Mouse (Mus musculus) lung, embryonic 14.5 days (tissue): ENCODE results near the gene Armh4. TPM values are rescaled to one million over a fixed set of nuclear protein-coding genes. Genes with fewer than 3 reads are reported as not detected.
A peak's percentile ranks its signal among the peaks of the same experiment; 100 is the strongest.

Source experiments
- ATAC-seq: fragments of 200-750 bp; cut with Nextera tagmentation; 2 replicates; pipeline ENCODE4 v1.8.0; 2017; ENCODE audit warnings: mild to moderate bottlenecking, moderate TSS enrichment, moderate library complexity; ENCODE audit not compliant: insufficient read depth
- DNase-seq: peaks from one replicate; pipeline ENCODE4 v3.0.0-alpha.2; 2015
- H3K27ac ChIP-seq: fragments of 300-500 bp; sonication (generic); 2 replicates; pipeline ENCODE4 v1.5.1; 2014; ENCODE audit warnings: low read depth, mild to moderate bottlenecking, moderate library complexity
- H3K27me3 ChIP-seq: fragments of 300-500 bp; sonication (generic); 2 replicates; pipeline ENCODE4 v1.6.1; 2014; ENCODE audit warnings: low read length, control low read depth; ENCODE audit not compliant: insufficient read depth
- H3K36me3 ChIP-seq: fragments of 300-500 bp; sonication (generic); 2 replicates; pipeline ENCODE4 v1.6.1; 2014; ENCODE audit warnings: control low read depth; ENCODE audit not compliant: insufficient read depth
- H3K4me1 ChIP-seq: fragments of 300-500 bp; sonication (generic); 2 replicates; pipeline ENCODE4 v1.6.1; 2014; ENCODE audit warnings: antibody characterized with exemption, control low read depth; ENCODE audit not compliant: insufficient read depth
- H3K4me2 ChIP-seq: fragments of 300-500 bp; sonication (generic); 2 replicates; pipeline ENCODE4 v1.6.1; 2014; ENCODE audit warnings: mild to moderate bottlenecking
- H3K4me3 ChIP-seq: fragments of 300-500 bp; sonication (generic); 2 replicates; pipeline ENCODE4 v1.5.1; 2014; ENCODE audit warnings: low read depth, low read length
- H3K9ac ChIP-seq: fragments of 300-500 bp; sonication (generic); 2 replicates; pipeline ENCODE4 v1.6.1; 2014
- H3K9me3 ChIP-seq: fragments of 300-500 bp; sonication (generic); 2 replicates; pipeline ENCODE4 v1.6.1; 2016; ENCODE audit warnings: low read depth, low read length, control low read depth
- CTCF ChIP-seq: IDR thresholded peaks from 2 replicates; pipeline ENCODE4 v1.5.1; 2016; ENCODE audit warnings: antibody characterized with exemption, low read depth
- WGBS: fragments of 180-500 bp; shearing (Covaris S2); extraction: QIAGEN DNeasy Blood & Tissue Kit; methylation state at CpG from one replicate; pipeline ENCODE4 v1.1.7; 2014; 5-methylcytosine and 5-hydroxymethylcytosine counted together
- polyA plus RNA-seq: library from polyadenylated mRNA; unstranded; fragments of >200 nt; fragmentation: Nextera tagmentation; extraction: Ambion mirVana; gene quantifications from 2 replicates; pipeline ENCODE4 v1.2.1, GENCODE M21; 2014

The Armh4 gene
- polyA plus RNA-seq, 1 experiment from 2014 or later = 12.0 TPM

- ATAC-seq (no peak), DNase-seq (no peak)
- no peaks in the 10 kb centered on the region for H3K4me1 ChIP-seq
- no peaks in the 10 kb centered on the region for H3K27me3 ChIP-seq
- no peak overlapping the region for H3K4me3 ChIP-seq
- H3K27ac ChIP-seq = no peak overlapping the region
- no peaks in the 10 kb centered on the region for H3K36me3 ChIP-seq
- TF ChIP-seq CTCF = no peak
- no peaks in the 10 kb centered on the region for H3K9me3 ChIP-seq
- 88% methylated on average over 4 of the region's 4 CpGs for WGBS
- no peak overlapping the region for H3K4me2 ChIP-seq
- no peak overlapping the region for H3K9ac ChIP-seq
These were observed 16.6 kb downstream of the Armh4 start for GRCm38 (mm10) chr14:49766601-49767000.

GRCm38 (mm10) chr14:49755845-49756244 lies 27.3 kb downstream of the Armh4 start:
- TF ChIP-seq CTCF = peak; percentile 13; the same call in 1 of the 2 replicates
- Histone ChIP-seq H3K9ac (no peak overlapping the region), H3K27me3 (no peaks in the 10 kb centered on the region), H3K4me2 (no peak overlapping the region), H3K9me3 (no peaks in the 10 kb centered on the region), H3K27ac (no peak overlapping the region), H3K36me3 (no peaks in the 10 kb centered on the region), H3K4me3 (no peak overlapping the region), H3K4me1 (no peaks in the 10 kb centered on the region)
- DNase-seq = peak; percentile 36
- ATAC-seq = no peak
- 87% methylated on average over 1 of the region's 1 CpGs for WGBS

- DNase-seq = no peak
- Histone ChIP-seq H3K9ac (no peak overlapping the region), H3K4me2 (no peak overlapping the region), H3K27ac (no peak overlapping the region), H3K4me1 (no peaks in the 10 kb centered on the region), H3K4me3 (no peak overlapping the region), H3K27me3 (no peaks in the 10 kb centered on the region), H3K9me3 (no peaks in the 10 kb centered on the region), H3K36me3 (no peaks in the 10 kb centered on the region)
- no peak for TF ChIP-seq CTCF
- no peak for ATAC-seq
These were observed 30.6 kb downstream of the Armh4 start for GRCm38 (mm10) chr14:49752614-49753013.

GRCm38 (mm10) chr14:49745874-49746273 lies 37.3 kb downstream of the Armh4 start:
- Histone ChIP-seq H3K4me1 (no peaks in the 10 kb centered on the region), H3K4me3 (no peak overlapping the region), H3K36me3 (no peaks in the 10 kb centered on the region), H3K4me2 (no peak overlapping the region), H3K27me3 (no peaks in the 10 kb centered on the region), H3K9me3 (no peaks in the 10 kb centered on the region), H3K9ac (no peak overlapping the region), H3K27ac (no peak overlapping the region)
- ATAC-seq = no peak
- no peak for DNase-seq
- TF ChIP-seq CTCF = no peak
- WGBS = 86% methylated on average over 1 of the region's 1 CpGs

- no peak for TF ChIP-seq CTCF
- Histone ChIP-seq H3K4me2 (no peak overlapping the region), H3K9me3 (no peaks in the 10 kb centered on the region), H3K4me1 (no peaks in the 10 kb centered on the region), H3K27ac (no peak overlapping the region), H3K9ac (no peak overlapping the region), H3K36me3 (no peaks in the 10 kb centered on the region), H3K27me3 (no peaks in the 10 kb centered on the region), H3K4me3 (no peak overlapping the region)
- DNase-seq (no peak), ATAC-seq (no peak)
- 72% methylated on average over 6 of the region's 6 CpGs for WGBS
These were observed 39.1 kb downstream of the Armh4 start for GRCm38 (mm10) chr14:49743946-49744526.

- 36% methylated on average over 7 of the region's 7 CpGs for WGBS
- no peak overlapping the region for H3K27ac ChIP-seq
These were observed 43.9 kb downstream of the Armh4 start for GRCm38 (mm10) chr14:49739328-49739727.

GRCm38 (mm10) chr14:49738441-49739088 lies 44.6 kb downstream of the Armh4 start:
- Histone ChIP-seq H3K4me1 (no peaks in the 10 kb centered on the region), H3K4me2 (no peak overlapping the region), H3K9me3 (no peaks in the 10 kb centered on the region), H3K27me3 (no peaks in the 10 kb centered on the region), H3K4me3 (no peak overlapping the region), H3K27ac (no peak overlapping the region), H3K9ac (no peak overlapping the region), H3K36me3 (no peaks in the 10 kb centered on the region)
- ATAC-seq (no peak), DNase-seq (no peak)
- no peak for TF ChIP-seq CTCF
- WGBS = 56% methylated on average over 2 of the region's 2 CpGs

More at GRCm38 (mm10) chr14:49739328-49739727, 43.9 kb downstream of the Armh4 start:
- H3K4me3 ChIP-seq = no peak overlapping the region
- ATAC-seq (no peak), DNase-seq (peak; percentile 59)
- no peaks in the 10 kb centered on the region for H3K36me3 ChIP-seq
- no peak overlapping the region for H3K9ac ChIP-seq
- peak; percentile 34 for TF ChIP-seq CTCF
- no peaks in the 10 kb centered on the region for H3K27me3 ChIP-seq
- H3K9me3 ChIP-seq = no peaks in the 10 kb centered on the region
- no peaks in the 10 kb centered on the region for H3K4me1 ChIP-seq
- no peak overlapping the region for H3K4me2 ChIP-seq
